Mouse (Mus musculus) megakaryocyte, adult 5-6 weeks (primary cell): ENCODE data around the gene Ankrd55. TPM values are rescaled to one million over a fixed set of nuclear protein-coding genes. Genes with fewer than 3 reads are reported as not detected.

Source experiments
- total RNA-seq, 2 experiments: library from RNA; stranded (forward) in 1 of 2; stranded (reverse) in 1 of 2; fragments of 153-499, 151-499 nt in 1 of 2; fragments of 221-1000, 200-1000 nt in 1 of 2; gene quantifications; 2 replicates each; pipeline versions ENCODE4 v1.2.3 to v1.2.4; 2015 to 2017

The Ankrd55 gene
- total RNA-seq, 2 experiments from 2014 or later: 0.36 TPM; not detected in 1

Other genes with a start within 250 kb of the Ankrd55 start
- 77.4 and 84.3 TPM in 2 replicates for gene Il6st, start 175.6 kb downstream of the Ankrd55 start, total RNA-seq (2015)
- gene Il6st, start 175.6 kb downstream of the Ankrd55 start, total RNA-seq (2017): 94.6 and 108 TPM in 2 replicates